Mouse (Mus musculus): ENCODE data around the gene Gm49321.

- TF ChIP-seq CTCF (IDR thresholded peaks at IDR 0.05; ENCODE audit: low read depth) (no peak), EP300 (IDR thresholded peaks at IDR 0.05; ENCODE audit: low read depth) (no peak)
Observed at GRCm38 (mm10) chr12:73997297-73998127, 60.1 kb downstream of the Gm49321 start, which contains the start of gene Syt16.

Data from liver, embryonic 14.5 days (tissue).